Mouse (Mus musculus) heart, postnatal 0 days (tissue): ENCODE measurements around the gene Tbc1d24. TPM values are rescaled to one million over a fixed set of nuclear protein-coding genes. Genes with fewer than 3 reads are reported as not detected.

ENCODE experiments used
- ATAC-seq: fragments of 200-750 bp; cut with Nextera tagmentation; 2 replicates; pipeline ENCODE4 v1.8.0; 2017; ENCODE audit warnings: low read depth, moderate number of reproducible peaks, moderate library complexity; ENCODE audit not compliant: insufficient read depth
- DNase-seq: peaks from one replicate; pipeline ENCODE4 v3.0.0-alpha.2; 2016; ENCODE audit warnings: low spot score
- H3K27ac ChIP-seq: fragments of 300-500 bp; sonication (generic); 2 replicates; pipeline ENCODE4 v1.5.1; 2014; ENCODE audit warnings: low read depth, mild to moderate bottlenecking
- H3K27me3 ChIP-seq: fragments of 300-500 bp; sonication (generic); 2 replicates; pipeline ENCODE4 v1.6.1; 2014; ENCODE audit warnings: low read length, mixed read lengths; ENCODE audit not compliant: control insufficient read depth, insufficient read depth
- H3K36me3 ChIP-seq: fragments of 300-500 bp; sonication (generic); replicated peaks from 2 replicates; pipeline ENCODE4 v1.6.1; 2014; ENCODE audit warnings: low read length, mixed read lengths; ENCODE audit not compliant: control insufficient read depth, insufficient read depth
- H3K4me1 ChIP-seq: fragments of 300-500 bp; sonication (generic); 2 replicates; pipeline ENCODE4 v1.6.1; 2014; ENCODE audit warnings: antibody characterized with exemption; ENCODE audit not compliant: control insufficient read depth, insufficient read depth
- H3K4me2 ChIP-seq: fragments of 300-500 bp; sonication (generic); 2 replicates; pipeline ENCODE4 v1.6.1; 2014; ENCODE audit warnings: low read depth, mild to moderate bottlenecking, low read length, moderate library complexity
- H3K4me3 ChIP-seq: fragments of 300-500 bp; sonication (generic); 2 replicates; pipeline ENCODE4 v1.5.1; 2014; ENCODE audit warnings: low read depth, low read length
- H3K9ac ChIP-seq: fragments of 300-500 bp; sonication (generic); replicated peaks from 2 replicates; pipeline ENCODE4 v1.6.1; 2014; ENCODE audit warnings: low read depth, low read length, mixed read lengths
- H3K9me3 ChIP-seq: fragments of 300-500 bp; sonication (generic); replicated peaks from 2 replicates; pipeline ENCODE4 v1.6.1; 2016; ENCODE audit warnings: low read length; ENCODE audit not compliant: control insufficient read depth
- CTCF ChIP-seq: IDR thresholded peaks from 2 replicates; pipeline ENCODE4 v1.5.1; 2016; ENCODE audit warnings: antibody characterized with exemption, control low read depth, low read depth
- EP300 ChIP-seq: IDR thresholded peaks from 2 replicates; pipeline ENCODE4 v1.6.1; 2016; ENCODE audit warnings: antibody characterized with exemption, low read depth
- WGBS: fragments of 180-500 bp; shearing (Covaris S2); extraction: QIAGEN DNeasy Blood & Tissue Kit; methylation state at CpG from one replicate; pipeline ENCODE4 v1.1.7; 2014; 5-methylcytosine and 5-hydroxymethylcytosine counted together
- polyA plus RNA-seq: library from polyadenylated mRNA; unstranded; fragments of >200 nt; fragmentation: Nextera tagmentation; extraction: Ambion mirVana; gene quantifications from 2 replicates; pipeline ENCODE4 v1.2.1, GENCODE M21; 2015
- total RNA-seq: library from RNA; depleted of rRNA; stranded (reverse); fragments of >200 nt; gene quantifications from 2 replicates; pipeline ENCODE4 v1.2.3, GENCODE M21; 2014; ENCODE audit warnings: low replicate concordance

The Tbc1d24 gene
- total and polyA plus RNA-seq, 2 experiments from 2014 or later, result 2.8 to 19.3 TPM

DNA sequence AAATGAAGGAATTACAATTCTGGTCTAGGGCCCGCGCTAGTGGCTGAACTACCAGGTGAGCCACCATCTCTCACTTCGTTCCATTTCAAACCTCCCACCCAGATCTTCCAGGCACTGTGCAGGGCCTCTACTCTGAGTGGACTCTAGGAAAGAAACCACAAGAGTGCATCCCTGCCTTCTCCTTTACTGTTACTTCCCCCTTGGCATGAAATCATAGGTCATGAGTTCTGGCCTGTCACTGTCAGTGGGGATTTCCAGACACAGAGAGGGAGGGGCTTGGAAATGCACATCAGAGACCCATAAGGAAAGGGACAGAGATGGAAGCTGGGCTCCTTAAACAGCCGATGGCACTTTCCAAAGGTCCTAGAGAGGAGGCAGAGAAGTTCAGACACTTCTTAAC is 33.6 kb downstream of the Tbc1d24 start:
- H3K4me1 ChIP-seq, result peaks cover 14% of the 10 kb centered on the region
- no peak for ATAC-seq
- peaks cover 5% of the 10 kb centered on the region for H3K36me3 ChIP-seq
- DNase-seq, result no peak
- no peaks in the 10 kb centered on the region for H3K27me3 ChIP-seq
- TF ChIP-seq EP300 (no peak), CTCF (no peak)
- H3K4me2 ChIP-seq, result no peak overlapping the region
- WGBS, result 78% methylated on average over 4 of the region's 4 CpGs
- 0 out of 2 replicates have a peak overlapping the region, but pooled peaks have one; percentile 12 for H3K9ac ChIP-seq
- no peaks in the 10 kb centered on the region for H3K9me3 ChIP-seq
- no peak overlapping the region for H3K4me3 ChIP-seq
- H3K27ac ChIP-seq, result no peak overlapping the region

DNA sequence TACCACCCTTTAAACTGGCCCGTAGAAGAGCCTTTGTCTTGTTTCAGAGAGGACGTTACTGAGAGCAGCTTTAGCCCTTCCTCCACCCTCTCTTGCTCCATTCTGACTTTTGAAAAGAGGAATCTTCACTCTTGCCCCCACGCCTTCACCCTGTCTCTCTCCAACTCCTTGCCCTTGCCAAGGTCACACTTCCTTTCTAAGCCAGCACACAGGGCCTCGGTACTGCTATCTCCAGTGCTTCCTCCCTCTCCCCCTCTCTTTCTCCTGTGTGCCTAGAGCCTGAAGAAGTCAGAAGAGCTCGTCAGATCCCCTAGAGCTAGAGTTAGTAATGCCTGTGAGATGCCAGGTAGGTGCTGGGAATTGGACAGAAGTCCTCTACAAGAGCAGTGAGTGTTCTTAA is 34.6 kb downstream of the Tbc1d24 start:
- no peaks in the 10 kb centered on the region for H3K9me3 ChIP-seq
- H3K4me3 ChIP-seq, result no peak overlapping the region
- H3K27me3 ChIP-seq, result no peaks in the 10 kb centered on the region
- TF ChIP-seq EP300 (no peak), CTCF (no peak)
- H3K9ac ChIP-seq, result no peak overlapping the region
- 61% methylated on average over 5 of the region's 5 CpGs for WGBS
- DNase-seq, result no peak
- ATAC-seq, result no peak
- peaks cover 8% of the 10 kb centered on the region for H3K36me3 ChIP-seq
- no peak overlapping the region for H3K27ac ChIP-seq
- peaks cover 14% of the 10 kb centered on the region for H3K4me1 ChIP-seq
- no peak overlapping the region for H3K4me2 ChIP-seq

DNA sequence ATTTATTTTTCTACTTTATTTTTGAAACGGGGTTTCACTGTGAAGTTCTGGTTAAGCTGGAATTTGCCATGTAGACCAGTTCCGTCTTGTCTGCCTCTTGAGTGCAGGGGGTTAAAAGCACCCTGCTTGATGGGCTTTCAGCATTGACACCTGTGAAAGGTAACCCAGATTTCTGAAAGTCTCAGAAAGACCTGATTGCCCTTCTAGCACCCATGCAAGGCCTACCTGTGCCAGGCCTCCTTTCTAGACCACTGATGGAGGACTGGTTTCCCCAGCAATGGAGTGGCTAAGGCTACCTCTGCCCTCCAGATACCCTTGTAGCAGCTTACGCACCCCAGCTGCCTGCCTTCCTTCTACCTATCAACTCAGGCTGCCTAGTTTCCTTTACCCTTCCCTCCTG is 35.2 kb downstream of the Tbc1d24 start:
- Histone ChIP-seq H3K9ac (peak overlapping the region; percentile 86; the same call in 1 of the 2 replicates), H3K9me3 (no peaks in the 10 kb centered on the region), H3K27me3 (no peaks in the 10 kb centered on the region), H3K36me3 (peaks cover 14% of the 10 kb centered on the region), H3K4me3 (peak overlapping the region; percentile 75), H3K27ac (no peak overlapping the region; the same call in 1 of the 2 replicates), H3K4me1 (peaks cover 18% of the 10 kb centered on the region), H3K4me2 (peak overlapping the region; percentile 86)
- DNase-seq (no peak), ATAC-seq (no peak)
- 59% methylated on average over 3 of the region's 3 CpGs for WGBS
- no peak for TF ChIP-seq EP300
- no peak for TF ChIP-seq CTCF

DNA sequence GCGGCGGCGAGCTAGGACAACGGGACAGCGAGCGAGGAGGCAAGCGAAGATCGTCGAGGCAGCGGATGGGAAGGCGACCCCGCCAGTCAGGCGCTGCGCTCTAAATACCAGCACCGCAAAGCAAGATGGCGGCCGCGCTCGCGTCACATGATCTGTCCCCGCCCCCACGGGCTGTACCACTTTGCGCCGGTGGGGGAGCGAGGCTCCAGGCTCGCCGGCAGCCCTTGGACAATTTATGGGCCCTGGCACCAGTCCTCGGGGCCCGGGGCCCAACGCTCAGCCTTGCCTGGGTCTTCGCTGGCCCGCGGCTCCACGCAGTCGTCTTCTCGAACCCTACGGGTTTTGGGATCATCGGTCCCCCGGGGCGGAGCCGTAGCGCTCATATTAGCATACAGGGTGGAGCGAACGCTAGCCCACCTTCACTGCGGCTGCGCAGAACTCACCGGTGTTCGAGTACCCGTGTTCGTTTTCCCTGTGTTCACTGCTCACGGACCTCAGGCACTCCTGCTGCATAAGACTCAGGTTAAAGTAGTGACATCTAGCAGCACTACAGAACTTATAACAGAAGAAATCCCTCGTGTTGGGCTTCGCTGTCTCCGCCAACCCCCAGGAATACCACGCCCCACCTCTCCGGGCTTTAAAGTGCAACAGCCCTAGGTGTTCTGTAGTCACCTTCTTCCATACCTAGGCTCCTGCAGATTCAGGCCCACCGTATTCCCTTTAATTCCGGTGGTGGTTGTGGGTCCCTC is 35.9 kb downstream of the Tbc1d24 start, which contains the start of gene Atp6v0c:
Gene Atp6v0c (minus strand): TSS at position 386 of the 749 bp plus-strand sequence.
- peak; percentile 89 for ATAC-seq
- under 1% methylated on average over 56 of the region's 58 CpGs for WGBS

DNA sequence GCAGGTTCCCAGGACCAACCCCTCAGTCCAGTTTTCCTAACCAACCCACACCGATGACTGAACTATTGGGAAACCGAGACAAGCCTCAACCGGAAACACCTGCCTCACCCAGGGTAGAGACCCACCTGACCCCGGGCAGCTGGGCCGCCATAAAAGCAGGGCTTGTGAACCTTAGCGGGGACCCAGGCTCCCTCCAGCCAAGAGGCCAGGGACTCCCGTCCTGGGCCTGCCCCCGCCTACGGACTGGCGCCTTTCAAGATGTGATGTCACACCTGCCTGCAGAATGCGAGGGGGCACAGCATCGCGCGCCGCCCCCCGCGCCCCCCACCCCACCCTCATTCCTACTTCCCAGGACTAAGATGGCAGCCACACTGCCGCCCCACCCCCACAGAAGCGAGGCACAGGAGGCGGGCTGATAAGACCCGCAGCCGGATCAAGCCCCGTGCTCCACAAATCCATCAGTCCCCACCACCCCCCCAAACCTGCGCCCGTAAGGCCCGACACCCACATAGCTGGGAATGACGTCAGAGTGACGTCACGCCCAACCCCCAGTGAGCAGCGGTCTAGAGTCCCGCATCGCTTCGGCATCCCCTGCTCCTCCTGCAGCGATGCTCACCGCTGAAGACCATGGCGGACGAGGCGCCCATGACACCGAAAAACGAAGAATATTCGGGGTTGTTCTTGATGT is 36.6 kb downstream of the Tbc1d24 start:
- no peaks in the 10 kb centered on the region for H3K9me3 ChIP-seq
- ATAC-seq (peak; percentile 28), DNase-seq (peak; percentile 27)
- TF ChIP-seq CTCF (no peak), EP300 (no peak)
- no peaks in the 10 kb centered on the region for H3K27me3 ChIP-seq
- peaks cover 15% of the 10 kb centered on the region for H3K36me3 ChIP-seq
- H3K4me2 ChIP-seq, result peak overlapping the region; percentile 86
- H3K4me1 ChIP-seq, result peaks cover 18% of the 10 kb centered on the region
- H3K4me3 ChIP-seq, result peak overlapping the region; percentile 75
- H3K9ac ChIP-seq, result peak overlapping the region; percentile 86
- WGBS, result under 1% methylated on average over 41 of the region's 41 CpGs
- H3K27ac ChIP-seq, result peak overlapping the region; percentile 96

More for the DNA sequence above, 35.9 kb downstream of the Tbc1d24 start, which contains the start of gene Atp6v0c:
- Histone ChIP-seq H3K4me2 (peak within 1 kb of the TSS; percentile 86), H3K27me3 (no peaks in the 10 kb centered on the region), H3K9me3 (no peaks in the 10 kb centered on the region), H3K27ac (peak within 1 kb of the TSS; percentile 96), H3K36me3 (peaks cover 15% of the 10 kb centered on the region), H3K9ac (peak within 1 kb of the TSS; percentile 86), H3K4me1 (peaks cover 18% of the 10 kb centered on the region), H3K4me3 (peak within 1 kb of the TSS; percentile 75)
- peak; percentile 94 for DNase-seq
- TF ChIP-seq CTCF, result no peak
- peak; percentile 76 for TF ChIP-seq EP300
